Mouse (Mus musculus): ENCODE measurements around the gene Eif1ad.

The Eif1ad gene

DNA sequence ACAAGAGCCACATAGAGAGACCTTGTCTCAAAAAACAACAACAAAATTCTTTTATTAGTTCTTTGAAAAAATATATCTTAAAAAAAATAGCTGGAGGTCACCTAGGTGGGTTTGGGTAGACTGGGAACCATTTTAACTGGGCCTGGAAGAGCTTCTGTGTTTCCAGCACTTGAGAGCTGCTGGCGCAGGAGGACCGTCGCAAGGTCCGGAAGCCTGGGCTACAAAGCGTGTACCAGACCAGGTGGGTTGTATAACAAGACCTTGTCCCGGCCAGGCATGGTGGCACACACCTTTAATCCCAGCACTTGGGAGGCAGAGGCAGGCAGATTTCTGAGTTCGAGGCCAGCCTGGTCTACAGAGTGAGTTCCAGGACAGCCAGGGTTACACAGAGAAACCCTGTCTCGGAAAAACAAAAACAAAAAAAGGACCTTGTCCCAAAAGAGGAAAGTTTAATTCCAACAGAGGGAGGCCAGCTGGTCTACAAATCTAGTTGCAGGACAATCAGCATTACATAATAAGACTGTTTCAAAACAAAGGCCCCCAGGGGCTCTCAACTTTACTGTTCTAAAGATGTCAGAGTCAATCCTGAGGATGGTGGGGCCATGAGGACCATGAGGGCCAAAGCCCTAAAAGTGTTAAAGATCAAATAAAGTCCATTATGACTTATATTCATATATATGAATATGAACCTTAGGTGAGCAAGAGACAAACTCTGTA, 52.4 kb downstream of the Eif1ad start:
- in situ Hi-C loops (cut with MboI, MseI), result no loop called here

DNA sequence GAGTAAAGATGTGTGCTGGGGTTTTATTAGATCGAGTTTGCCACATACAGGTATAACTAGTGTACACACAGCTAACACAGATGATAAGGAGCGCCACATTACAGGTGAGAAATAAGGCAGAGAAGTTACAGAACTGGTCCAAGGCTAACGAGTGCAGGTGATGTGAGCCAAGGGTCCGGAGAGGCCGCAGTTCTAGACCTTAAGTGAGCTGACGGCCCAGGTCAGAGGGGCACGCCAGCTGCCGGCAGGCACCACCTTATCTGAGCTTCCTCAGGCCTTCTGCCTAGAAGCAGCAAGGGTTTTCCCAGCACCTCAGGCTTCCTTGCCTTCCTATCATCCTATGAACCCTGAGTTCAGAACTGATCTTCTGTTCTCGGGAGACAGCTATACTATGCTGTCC, 53.1 kb downstream of the Eif1ad start:
- in situ Hi-C loops (cut with MboI, MseI), result no loop called here

DNA sequence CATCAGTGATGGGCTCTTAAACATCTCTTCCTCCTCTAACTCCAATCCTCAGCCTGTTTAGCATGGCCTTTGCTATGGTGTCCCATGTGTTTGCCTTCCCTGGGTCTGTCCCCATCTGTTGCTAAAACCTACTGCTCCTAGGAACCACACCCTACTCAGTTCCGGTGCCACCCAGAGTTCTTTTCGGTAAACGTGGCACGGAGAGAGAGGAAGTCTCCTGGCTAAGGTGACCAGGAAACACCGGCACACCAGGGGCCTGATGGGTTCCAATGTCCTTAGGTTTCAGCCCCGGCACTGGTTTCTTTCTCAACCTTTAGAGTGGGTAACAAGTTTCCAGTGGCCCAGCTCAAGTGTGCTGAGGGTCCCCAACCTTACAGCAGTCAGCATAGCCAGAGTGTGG, 54.0 kb downstream of the Eif1ad start:
- in situ Hi-C loops (cut with MboI, MseI), result no loop called here

Data from regulatory T cell (primary cell).